Mouse (Mus musculus) spleen, adult 2 months (tissue): Measurements from ENCODE around the gene Gm45837. TPM values are rescaled to one million over a fixed set of nuclear protein-coding genes. Genes with fewer than 3 reads are reported as not detected.
A peak's percentile ranks its signal among the peaks of the same experiment; 100 is the strongest.

Experiments used
- DNase-seq, 2 experiments: peaks; one replicate each; pipeline versions ENCODE4 v3.0.0 to v3.0.0-alpha.2; 2012 to 2021; ENCODE audit warnings: low spot score in 2 of 2, low read depth in 1 of 2
- H3K27ac ChIP-seq: fragments of 200-500 bp; 2 replicates; pipeline ENCODE4 v1.5.1; 2012; ENCODE audit warnings: low read length, inconsistent platforms; ENCODE audit not compliant: insufficient read depth
- H3K27me3 ChIP-seq: fragments of 200-500 bp; 2 replicates; pipeline ENCODE4 v1.6.1; 2012; ENCODE audit warnings: mild to moderate bottlenecking, moderate library complexity, low read length, inconsistent platforms; ENCODE audit not compliant: control insufficient read depth, insufficient read depth
- H3K36me3 ChIP-seq: fragments of 200-500 bp; 2 replicates; pipeline ENCODE4 v1.6.1; 2012; ENCODE audit warnings: mild to moderate bottlenecking, low read length, inconsistent platforms; ENCODE audit not compliant: control insufficient read depth, insufficient read depth
- H3K4me1 ChIP-seq: fragments of 200-500 bp; 2 replicates; pipeline ENCODE4 v1.6.1; 2011; ENCODE audit warnings: inconsistent platforms; ENCODE audit not compliant: control insufficient read depth, insufficient read depth, insufficient read length
- H3K4me3 ChIP-seq: fragments of 200-500 bp; 2 replicates; pipeline ENCODE4 v1.5.1; 2011; ENCODE audit warnings: mild to moderate bottlenecking, inconsistent platforms; ENCODE audit not compliant: insufficient read depth, insufficient read length; ENCODE audit errors: extremely low read depth
- CTCF ChIP-seq: fragments of 200-500 bp; IDR thresholded peaks from 2 replicates; pipeline ENCODE4 v1.5.1; 2011; ENCODE audit warnings: mild to moderate bottlenecking, inconsistent platforms; ENCODE audit not compliant: insufficient read depth, insufficient read length, insufficient replicate concordance; ENCODE audit errors: extremely low read depth
- POLR2A ChIP-seq: fragments of 200-500 bp; IDR thresholded peaks from 2 replicates; pipeline ENCODE4 v1.6.1; 2011; ENCODE audit warnings: low read depth, low read length, inconsistent platforms
- WGBS: fragments of 180-500 bp; shearing (Covaris S2); methylation state at CpG from one replicate; pipeline ENCODE4 v1.1.7; 2018; 5-methylcytosine and 5-hydroxymethylcytosine counted together
- polyA plus RNA-seq: library from polyadenylated mRNA; depleted of rRNA; stranded (reverse); fragments of >200 nt; gene quantifications from 2 replicates; pipeline ENCODE4 v1.2.3, GENCODE M21; 2012; rRNA removed

The Gm45837 gene
- 1.1 TPM in 1 of 2 replicates, not detected in the other for polyA plus RNA-seq

GRCm38 (mm10) chr7:101410267-101410936 is at the start of gene Gm45837:
Gm45837 (plus strand) TSS chr7:101410886.
- no peak for TF ChIP-seq CTCF
- TF ChIP-seq POLR2A = no peak
- H3K4me1 ChIP-seq = no peaks in the 10 kb centered on the region
- no peak within 1 kb of the TSS for H3K4me3 ChIP-seq
- DNase-seq = no peak
- H3K36me3 ChIP-seq = peaks cover 40% of the 10 kb centered on the region
- WGBS = 79% methylated on average over 11 of the region's 11 CpGs
- no peaks in the 10 kb centered on the region for H3K27me3 ChIP-seq
- no peak within 1 kb of the TSS for H3K27ac ChIP-seq

DNA sequence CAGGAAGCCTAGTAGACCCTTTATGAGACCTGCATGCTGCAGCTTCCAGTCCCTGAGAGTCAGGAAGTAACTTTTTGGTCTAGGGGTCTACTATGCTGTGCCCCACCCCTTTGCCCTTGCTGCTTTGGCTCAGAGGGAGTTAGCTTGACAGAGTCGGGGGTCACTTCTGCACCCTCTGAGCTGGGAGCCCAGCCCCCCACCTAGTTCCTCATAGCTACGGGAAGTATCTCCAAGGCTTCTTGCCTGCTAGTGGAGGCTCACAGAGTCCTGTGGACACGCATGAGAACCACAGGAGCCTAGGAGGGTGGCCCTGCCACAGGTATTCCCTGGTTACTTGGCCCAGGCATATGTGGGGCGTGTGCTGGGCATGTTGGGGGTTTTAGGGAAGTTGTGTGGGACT is 49.7 kb upstream of the Gm45837 start:
- Histone ChIP-seq H3K4me3 (no peak overlapping the region), H3K27ac (peak overlapping the region; percentile 74), H3K4me1 (peaks cover 54% of the 10 kb centered on the region; the same call in 1 of the 2 replicates), H3K27me3 (no peaks in the 10 kb centered on the region), H3K36me3 (no peaks in the 10 kb centered on the region)
- WGBS = 29% methylated on average over 4 of the region's 4 CpGs
- DNase-seq = peak in 1 of 2 experiments; percentile 57
- TF ChIP-seq POLR2A = no peak
- no peak for TF ChIP-seq CTCF

DNA sequence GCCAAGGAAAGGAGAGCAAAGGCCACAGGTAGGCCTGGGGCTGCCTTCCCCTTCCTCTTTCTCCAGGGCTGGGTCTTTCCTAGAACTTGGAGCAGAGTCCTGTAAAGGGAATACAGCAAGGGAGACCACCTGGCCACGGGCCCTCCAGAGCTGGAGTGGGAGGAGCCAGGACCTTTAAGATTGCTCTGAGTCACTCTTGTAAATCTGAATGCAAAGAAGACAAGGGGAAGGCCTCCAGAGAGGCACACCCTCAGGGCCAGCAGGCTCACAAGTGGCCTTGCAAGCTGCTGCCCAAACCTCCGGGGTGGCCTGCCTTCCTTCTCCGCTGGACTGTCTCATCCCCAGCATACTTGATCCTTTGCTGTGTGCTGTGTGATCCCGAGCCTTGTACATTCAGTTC is 48.9 kb upstream of the Gm45837 start:
- H3K4me3 ChIP-seq = peak overlapping the region; percentile 38; the same call in 1 of the 2 replicates
- DNase-seq = no peak
- H3K27ac ChIP-seq = peak overlapping the region; percentile 74

DNA sequence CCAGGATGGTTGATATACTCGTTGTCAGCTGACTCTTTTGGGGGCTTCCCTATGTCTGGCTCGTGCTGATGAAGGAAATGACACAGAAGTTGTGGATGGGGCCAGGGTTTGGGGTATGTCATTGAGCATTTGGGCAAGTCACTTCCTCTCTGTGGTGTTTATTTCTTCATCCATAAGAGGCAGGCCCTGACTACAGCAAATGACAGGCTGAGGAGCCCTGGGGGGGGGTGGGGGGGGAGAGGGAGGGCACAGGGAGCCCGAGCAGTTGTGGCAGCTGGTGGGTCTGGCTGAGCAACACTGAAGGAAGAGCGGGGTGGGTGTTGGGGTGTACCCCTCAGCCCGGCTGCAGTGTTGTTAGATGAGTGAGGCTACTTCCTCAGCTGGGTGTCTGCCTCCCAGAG is 47.9 kb upstream of the Gm45837 start:
- Histone ChIP-seq H3K4me1 (peaks cover 52% of the 10 kb centered on the region; the same call in 1 of the 2 replicates), H3K36me3 (no peaks in the 10 kb centered on the region), H3K27ac (peak overlapping the region; percentile 80), H3K27me3 (no peaks in the 10 kb centered on the region), H3K4me3 (peak overlapping the region; percentile 38; the same call in 1 of the 2 replicates)
- TF ChIP-seq POLR2A (no peak), CTCF (no peak)
- peak in 1 of 2 experiments; percentile 60 for DNase-seq
- 15% methylated on average over 5 of the region's 5 CpGs for WGBS

More for the DNA sequence above, 48.9 kb upstream of the Gm45837 start:
- H3K4me1 ChIP-seq = peaks cover 58% of the 10 kb centered on the region; the same call in 1 of the 2 replicates
- H3K36me3 ChIP-seq = no peaks in the 10 kb centered on the region
- H3K27me3 ChIP-seq = no peaks in the 10 kb centered on the region
- TF ChIP-seq POLR2A = no peak
- TF ChIP-seq CTCF = no peak
- WGBS = 37% methylated on average over 4 of the region's 4 CpGs

GRCm38 (mm10) chr7:101363914-101364313 is 46.8 kb upstream of the Gm45837 start:
- no peaks in the 10 kb centered on the region for H3K36me3 ChIP-seq
- H3K4me3 ChIP-seq = no peak overlapping the region
- H3K27ac ChIP-seq = peak overlapping the region; percentile 80
- no peak for TF ChIP-seq CTCF
- TF ChIP-seq POLR2A = no peak
- no peaks in the 10 kb centered on the region for H3K27me3 ChIP-seq
- WGBS = 30% methylated on average over 5 of the region's 5 CpGs
- no peak for DNase-seq
- peaks cover 52% of the 10 kb centered on the region; the same call in 1 of the 2 replicates for H3K4me1 ChIP-seq

- Histone ChIP-seq H3K36me3 (peaks cover 9% of the 10 kb centered on the region), H3K27ac (peak overlapping the region; percentile 34)
These were observed 42.5 kb upstream of the Gm45837 start for GRCm38 (mm10) chr7:101367901-101368852.

More at GRCm38 (mm10) chr7:101367901-101368852, 42.5 kb upstream of the Gm45837 start:
- 49% methylated on average over 11 of the region's 11 CpGs for WGBS
- TF ChIP-seq POLR2A (no peak), CTCF (no peak)
- Histone ChIP-seq H3K27me3 (no peaks in the 10 kb centered on the region), H3K4me1 (peaks cover 34% of the 10 kb centered on the region; the same call in 1 of the 2 replicates), H3K4me3 (no peak overlapping the region)
- no peak for DNase-seq
